Mouse (Mus musculus): ENCODE data around the gene Tnfsf10. TPM values are rescaled to one million over a fixed set of nuclear protein-coding genes. Genes with fewer than 3 reads are reported as not detected.

Gene Tnfsf10
- polyA plus RNA-seq, 1 experiment: 9.3 TPM

- 70% methylated on average over 4 of the region's 4 CpGs for WGBS
Measured at GRCm38 (mm10) chr3:27300451-27300850, 16.4 kb upstream of the Tnfsf10 start.

GRCm38 (mm10) chr3:27302339-27303022 lies 14.3 kb upstream of the Tnfsf10 start:
- WGBS: 54% methylated on average over 9 of the region's 9 CpGs
- no peak for DNase-seq (ENCODE audit: low read depth, low spot score)

More at GRCm38 (mm10) chr3:27300451-27300850, 16.4 kb upstream of the Tnfsf10 start:
- no peak for DNase-seq (ENCODE audit: low read depth, low spot score)

- WGBS: 52% methylated on average over 10 of the region's 10 CpGs
- DNase-seq (ENCODE audit: low read depth, low spot score): no peak
Measured at GRCm38 (mm10) chr3:27306815-27307214, 10.0 kb upstream of the Tnfsf10 start.

- DNase-seq (ENCODE audit: low read depth, low spot score): no peak
- 80% methylated on average over 7 of the region's 7 CpGs for WGBS
Measured at GRCm38 (mm10) chr3:27310973-27311372, 5.9 kb upstream of the Tnfsf10 start.

- 74% methylated on average over 4 of the region's 4 CpGs for WGBS
- DNase-seq (ENCODE audit: low read depth, low spot score): no peak
Measured at GRCm38 (mm10) chr3:27311475-27311874, 5.4 kb upstream of the Tnfsf10 start.

GRCm38 (mm10) chr3:27314506-27315164 lies 2.2 kb upstream of the Tnfsf10 start:
- DNase-seq (ENCODE audit: low read depth, low spot score): no peak
- WGBS: 45% methylated on average over 2 of the region's 2 CpGs

GRCm38 (mm10) chr3:27317288-27318024 lies 628 bp downstream of the Tnfsf10 start:
- no peak for DNase-seq (ENCODE audit: low read depth, low spot score)
- under 1% methylated on average over 4 of the region's 4 CpGs for WGBS

- no peak for DNase-seq (ENCODE audit: low read depth, low spot score)
- 71% methylated on average over 1 of the region's 1 CpGs for WGBS
Measured at GRCm38 (mm10) chr3:27319650-27320049, 2.8 kb downstream of the Tnfsf10 start.

- no peak for DNase-seq (ENCODE audit: low read depth, low spot score)
- 75% methylated on average over 9 of the region's 9 CpGs for WGBS
Measured at GRCm38 (mm10) chr3:27320613-27321495, 4.0 kb downstream of the Tnfsf10 start.

- 78% methylated on average over 9 of the region's 9 CpGs for WGBS
- no peak for DNase-seq (ENCODE audit: low read depth, low spot score)
Measured at GRCm38 (mm10) chr3:27322591-27322990, 5.8 kb downstream of the Tnfsf10 start.

- 23% methylated on average over 5 of the region's 5 CpGs for WGBS
Measured at GRCm38 (mm10) chr3:27323551-27323950, 6.7 kb downstream of the Tnfsf10 start.

GRCm38 (mm10) chr3:27326633-27327191 lies 9.9 kb downstream of the Tnfsf10 start:
- no peak for DNase-seq (ENCODE audit: low read depth, low spot score)
- 42% methylated on average over 4 of the region's 4 CpGs for WGBS

More at GRCm38 (mm10) chr3:27323551-27323950, 6.7 kb downstream of the Tnfsf10 start:
- no peak for DNase-seq (ENCODE audit: low read depth, low spot score)

- no peak for DNase-seq (ENCODE audit: low read depth, low spot score)
- 85% methylated on average over 5 of the region's 5 CpGs for WGBS
Measured at GRCm38 (mm10) chr3:27330706-27331105, 13.9 kb downstream of the Tnfsf10 start.

- WGBS: 33% methylated on average over 6 of the region's 6 CpGs
- DNase-seq (ENCODE audit: low read depth, low spot score): no peak
Measured at GRCm38 (mm10) chr3:27338437-27338836, 21.6 kb downstream of the Tnfsf10 start.

- WGBS: 65% methylated on average over 3 of the region's 3 CpGs
- DNase-seq (ENCODE audit: low read depth, low spot score): no peak
Measured at GRCm38 (mm10) chr3:27338887-27339286, 22.1 kb downstream of the Tnfsf10 start.

GRCm38 (mm10) chr3:27340757-27341156 lies 23.9 kb downstream of the Tnfsf10 start:
- WGBS: 89% methylated on average over 5 of the region's 5 CpGs
- no peak for DNase-seq (ENCODE audit: low read depth, low spot score)

GRCm38 (mm10) chr3:27342462-27342861 lies 25.6 kb downstream of the Tnfsf10 start:
- 69% methylated on average over 6 of the region's 6 CpGs for WGBS
- DNase-seq (ENCODE audit: low read depth, low spot score): no peak

GRCm38 (mm10) chr3:27345526-27345925 lies 28.7 kb downstream of the Tnfsf10 start:
- WGBS: 36% methylated on average over 6 of the region's 6 CpGs

GRCm38 (mm10) chr3:27348462-27348861 lies 31.6 kb downstream of the Tnfsf10 start:
- 87% methylated on average over 5 of the region's 5 CpGs for WGBS
- no peak for DNase-seq (ENCODE audit: low read depth, low spot score)

More at GRCm38 (mm10) chr3:27345526-27345925, 28.7 kb downstream of the Tnfsf10 start:
- DNase-seq (ENCODE audit: low read depth, low spot score): peak; percentile 40
